Mouse (Mus musculus): Measurements from ENCODE around the gene Sdccag8. TPM values are rescaled to one million over a fixed set of nuclear protein-coding genes. Genes with fewer than 3 reads are reported as not detected.

Sdccag8 gene
- polyA plus RNA-seq, 1 experiment = 12.8 TPM

DNA sequence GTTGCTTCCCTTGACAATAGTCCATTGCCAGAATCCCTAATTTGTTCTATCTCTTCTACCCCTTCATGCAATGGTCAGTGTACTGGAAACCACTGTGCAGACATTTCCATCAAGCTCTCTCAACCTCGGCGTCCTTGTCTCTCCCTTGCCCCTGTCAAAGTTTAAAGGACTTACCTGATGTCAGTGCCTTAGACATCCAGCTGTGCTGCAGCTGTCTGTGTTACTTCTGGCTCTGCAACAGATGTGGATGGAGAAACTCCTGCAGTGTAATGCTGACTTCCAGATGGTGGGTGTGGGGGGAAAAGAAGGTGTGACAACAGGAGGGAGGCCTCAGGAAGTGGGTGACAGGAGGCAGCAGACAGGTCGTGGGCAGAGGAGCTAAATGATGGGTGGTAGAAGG lies 57.5 kb downstream of the Sdccag8 start:
- no peak for TF ChIP-seq CTCF (IDR thresholded peaks at IDR 0.05; ENCODE audit: borderline replicate concordance, insufficient read depth, low read depth, low read length)
- no peaks in the 10 kb centered on the region for H3K27me3 ChIP-seq (ENCODE audit: control insufficient read depth, insufficient read depth, low read length)
- H3K27ac ChIP-seq (ENCODE audit: insufficient read depth, low read length) = no peak overlapping the region
- no peak for DNase-seq
- H3K4me3 ChIP-seq (replicated peaks; ENCODE audit: insufficient read depth, low read depth, low read length) = no peak overlapping the region
- H3K4me1 ChIP-seq (ENCODE audit: control insufficient read depth, insufficient read depth, low read length) = no peaks in the 10 kb centered on the region
- 58% methylated on average over 3 of the region's 3 CpGs for WGBS

DNA sequence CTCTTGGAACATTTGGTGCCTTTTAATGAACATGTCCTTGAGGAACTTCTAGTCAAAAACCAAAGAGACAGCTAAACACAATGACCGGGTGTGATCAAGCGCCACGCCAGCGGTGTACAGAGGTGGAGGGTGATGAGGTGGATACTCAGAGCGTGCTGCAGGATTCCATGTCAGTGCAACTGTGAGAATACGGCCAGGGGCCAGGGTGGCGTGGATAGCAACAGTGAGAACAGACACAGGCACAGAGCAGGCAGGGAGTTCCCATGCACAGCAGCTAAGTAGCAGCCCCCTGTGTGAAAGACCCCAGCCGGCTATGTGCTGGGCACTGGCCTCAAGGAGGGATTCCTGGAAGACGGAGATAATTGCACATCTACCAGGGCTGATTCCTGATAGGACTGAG lies 59.0 kb downstream of the Sdccag8 start:
- TF ChIP-seq CTCF (IDR thresholded peaks at IDR 0.05; ENCODE audit: borderline replicate concordance, insufficient read depth, low read depth, low read length) (no peak), POLR2A (IDR thresholded peaks at IDR 0.05; ENCODE audit: borderline replicate concordance, insufficient read depth, low read length) (no peak)
- H3K27ac ChIP-seq (ENCODE audit: insufficient read depth, low read length) = no peak overlapping the region
- H3K27me3 ChIP-seq (ENCODE audit: control insufficient read depth, insufficient read depth, low read length) = no peaks in the 10 kb centered on the region
- H3K4me3 ChIP-seq (replicated peaks; ENCODE audit: insufficient read depth, low read depth, low read length) = no peak overlapping the region
- 88% methylated on average over 9 of the region's 9 CpGs for WGBS
- no peaks in the 10 kb centered on the region for H3K4me1 ChIP-seq (ENCODE audit: control insufficient read depth, insufficient read depth, low read length)
- no peak for DNase-seq

DNA sequence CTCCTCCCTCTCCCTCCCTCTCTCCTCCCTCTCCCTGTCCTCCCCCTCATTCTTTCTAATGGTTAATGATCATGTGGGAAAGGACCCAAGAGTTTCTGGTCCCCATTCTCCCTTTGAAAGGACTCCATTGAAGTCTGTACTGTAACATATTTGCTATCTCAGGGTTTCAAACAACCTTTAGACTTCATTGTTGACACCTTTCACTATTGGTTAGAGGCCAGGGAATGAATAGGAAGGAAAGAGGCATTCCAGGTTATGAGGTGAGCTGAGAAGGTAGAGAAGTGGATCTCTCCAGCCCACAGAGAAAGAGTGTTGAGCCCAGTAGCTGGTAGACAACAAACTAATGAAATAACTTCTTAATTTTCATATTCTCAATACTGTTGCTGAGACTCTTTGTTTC lies 59.7 kb downstream of the Sdccag8 start:
- H3K4me1 ChIP-seq (ENCODE audit: control insufficient read depth, insufficient read depth, low read length) = no peaks in the 10 kb centered on the region
- H3K4me3 ChIP-seq (replicated peaks; ENCODE audit: insufficient read depth, low read depth, low read length) = no peak overlapping the region
- no peak overlapping the region for H3K27ac ChIP-seq (ENCODE audit: insufficient read depth, low read length)
- DNase-seq = no peak
- no peaks in the 10 kb centered on the region for H3K27me3 ChIP-seq (ENCODE audit: control insufficient read depth, insufficient read depth, low read length)
- TF ChIP-seq CTCF (IDR thresholded peaks at IDR 0.05; ENCODE audit: borderline replicate concordance, insufficient read depth, low read depth, low read length) (no peak), POLR2A (IDR thresholded peaks at IDR 0.05; ENCODE audit: borderline replicate concordance, insufficient read depth, low read length) (no peak)

DNA sequence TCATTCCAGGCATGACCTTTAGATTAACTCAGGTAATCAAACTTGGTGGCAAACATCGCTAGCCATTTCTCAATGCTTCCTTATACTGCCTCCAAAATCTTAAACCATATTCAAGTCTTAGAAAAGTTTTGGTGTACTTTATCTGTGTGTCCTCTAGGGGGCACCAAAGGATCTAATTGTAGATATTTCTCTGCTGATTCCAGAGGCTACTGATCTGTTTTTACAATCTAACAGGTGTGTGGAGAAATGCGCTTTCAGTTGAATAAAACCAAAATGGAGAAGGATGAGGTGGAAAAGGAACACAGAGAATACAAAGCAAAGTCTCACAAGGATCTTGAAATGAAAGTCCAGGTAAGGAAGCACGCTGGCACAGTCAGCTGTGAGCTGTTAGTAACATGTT lies 63.3 kb downstream of the Sdccag8 start:
- DNase-seq = peak in 1 of 2 experiments; percentile 70
- TF ChIP-seq CTCF (IDR thresholded peaks at IDR 0.05; ENCODE audit: borderline replicate concordance, insufficient read depth, low read depth, low read length) = no peak
- TF ChIP-seq POLR2A (IDR thresholded peaks at IDR 0.05; ENCODE audit: borderline replicate concordance, insufficient read depth, low read length) = no peak
- WGBS = 36% methylated on average over 3 of the region's 3 CpGs

DNA sequence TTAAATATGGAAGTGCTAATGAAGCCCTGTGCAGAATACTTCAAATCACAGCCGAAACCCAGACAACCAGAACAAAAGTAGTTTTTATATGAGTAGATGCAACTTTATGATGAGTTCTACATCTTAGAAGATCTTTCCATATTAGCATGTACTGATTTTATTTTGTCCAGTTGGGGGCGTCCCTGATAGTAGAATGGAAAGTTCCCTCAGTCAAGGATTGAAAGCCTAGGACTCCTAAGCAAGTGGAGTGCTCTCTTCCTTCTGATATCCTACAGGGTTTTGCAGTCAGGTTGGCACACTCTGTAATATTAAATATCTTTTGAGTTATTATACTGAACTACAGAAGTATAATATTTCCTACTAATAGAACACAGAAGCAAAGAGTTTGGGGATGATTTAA lies 64.5 kb downstream of the Sdccag8 start:
- Histone ChIP-seq H3K4me1 (ENCODE audit: control insufficient read depth, insufficient read depth, low read length) (no peaks in the 10 kb centered on the region), H3K27ac (ENCODE audit: insufficient read depth, low read length) (no peak overlapping the region), H3K4me3 (replicated peaks; ENCODE audit: insufficient read depth, low read depth, low read length) (no peak overlapping the region), H3K27me3 (ENCODE audit: control insufficient read depth, insufficient read depth, low read length) (no peaks in the 10 kb centered on the region)
- DNase-seq = peak in 1 of 2 experiments; percentile 71
- no peak for TF ChIP-seq POLR2A (IDR thresholded peaks at IDR 0.05; ENCODE audit: borderline replicate concordance, insufficient read depth, low read length)
- TF ChIP-seq CTCF (IDR thresholded peaks at IDR 0.05; ENCODE audit: borderline replicate concordance, insufficient read depth, low read depth, low read length) = peak; percentile 57; the same call in 1 of the 2 replicates
- WGBS = 35% methylated on average over 2 of the region's 2 CpGs

More for the DNA sequence above, 63.3 kb downstream of the Sdccag8 start:
- no peaks in the 10 kb centered on the region for H3K27me3 ChIP-seq (ENCODE audit: control insufficient read depth, insufficient read depth, low read length)
- no peak overlapping the region for H3K4me3 ChIP-seq (replicated peaks; ENCODE audit: insufficient read depth, low read depth, low read length)
- no peaks in the 10 kb centered on the region for H3K4me1 ChIP-seq (ENCODE audit: control insufficient read depth, insufficient read depth, low read length)
- H3K27ac ChIP-seq (ENCODE audit: insufficient read depth, low read length) = no peak overlapping the region

DNA sequence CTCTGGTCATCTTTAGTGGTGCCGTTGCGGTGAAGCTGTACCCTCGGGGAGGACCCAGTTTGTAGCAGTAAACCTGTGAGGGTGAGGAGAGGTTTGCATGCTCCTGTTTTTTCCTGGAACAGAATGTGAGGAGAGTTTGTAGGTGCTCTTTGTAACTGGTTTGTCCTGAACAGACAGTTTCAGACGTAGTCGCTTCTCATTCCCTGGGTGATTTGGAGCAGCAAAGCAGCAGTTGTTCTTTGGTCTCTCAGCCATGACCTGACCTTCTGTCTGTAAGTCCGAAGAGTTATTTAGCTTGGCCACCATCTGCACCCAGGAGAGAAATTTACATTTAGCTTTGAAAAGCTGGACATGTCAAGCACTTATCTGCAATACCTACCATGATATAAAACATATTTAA lies 65.2 kb downstream of the Sdccag8 start:
- no peak for DNase-seq
- TF ChIP-seq CTCF (IDR thresholded peaks at IDR 0.05; ENCODE audit: borderline replicate concordance, insufficient read depth, low read depth, low read length) (no peak), POLR2A (IDR thresholded peaks at IDR 0.05; ENCODE audit: borderline replicate concordance, insufficient read depth, low read length) (no peak)
- Histone ChIP-seq H3K4me3 (replicated peaks; ENCODE audit: insufficient read depth, low read depth, low read length) (no peak overlapping the region), H3K27ac (ENCODE audit: insufficient read depth, low read length) (no peak overlapping the region), H3K4me1 (ENCODE audit: control insufficient read depth, insufficient read depth, low read length) (no peaks in the 10 kb centered on the region), H3K27me3 (ENCODE audit: control insufficient read depth, insufficient read depth, low read length) (no peaks in the 10 kb centered on the region)
- WGBS = 53% methylated on average over 6 of the region's 6 CpGs

DNA sequence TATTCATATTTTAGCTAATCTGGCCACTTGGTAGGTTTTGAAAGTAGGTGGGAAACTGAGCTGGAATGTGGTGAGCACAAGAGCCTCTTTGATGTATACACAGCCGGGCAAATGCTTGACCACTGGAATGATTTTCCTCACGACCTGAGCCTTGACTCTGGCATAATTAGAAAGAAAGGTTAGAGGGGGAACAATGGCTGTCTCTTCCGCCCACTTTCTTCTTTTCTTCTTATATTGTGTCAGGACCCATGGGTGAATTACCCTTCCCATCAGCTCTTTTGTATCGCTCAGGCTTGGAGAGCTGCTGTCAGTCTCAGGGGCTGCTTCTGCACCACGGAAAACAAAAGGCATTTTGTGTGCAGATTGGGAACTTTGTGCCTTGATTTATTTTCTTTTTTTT lies 65.6 kb downstream of the Sdccag8 start:
- no peak for TF ChIP-seq POLR2A (IDR thresholded peaks at IDR 0.05; ENCODE audit: borderline replicate concordance, insufficient read depth, low read length)
- TF ChIP-seq CTCF (IDR thresholded peaks at IDR 0.05; ENCODE audit: borderline replicate concordance, insufficient read depth, low read depth, low read length) = no peak
- Histone ChIP-seq H3K4me1 (ENCODE audit: control insufficient read depth, insufficient read depth, low read length) (no peaks in the 10 kb centered on the region), H3K27me3 (ENCODE audit: control insufficient read depth, insufficient read depth, low read length) (no peaks in the 10 kb centered on the region), H3K27ac (ENCODE audit: insufficient read depth, low read length) (no peak overlapping the region), H3K4me3 (replicated peaks; ENCODE audit: insufficient read depth, low read depth, low read length) (no peak overlapping the region)
- no peak for DNase-seq
- 76% methylated on average over 5 of the region's 5 CpGs for WGBS

DNA sequence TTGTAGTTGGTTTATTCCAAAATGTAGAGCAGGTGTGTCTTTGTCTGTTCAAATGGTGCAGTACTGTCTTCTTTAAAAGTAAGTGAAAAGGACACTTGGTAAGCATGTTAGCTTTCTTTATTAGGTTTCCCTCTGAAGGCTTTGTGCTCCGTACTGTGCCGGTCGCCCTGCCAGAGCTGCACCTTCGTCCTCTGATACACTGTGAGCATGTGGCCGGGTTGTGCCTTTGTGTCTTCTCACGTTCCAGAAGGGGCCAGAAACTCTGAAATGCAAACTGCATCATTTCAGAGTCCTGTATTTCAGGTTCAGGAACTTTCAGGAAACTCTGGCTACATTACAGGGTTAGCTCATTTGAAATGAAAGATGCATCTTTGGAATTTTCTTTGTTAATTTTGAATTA lies 66.5 kb downstream of the Sdccag8 start:
- Histone ChIP-seq H3K27ac (ENCODE audit: insufficient read depth, low read length) (no peak overlapping the region), H3K4me3 (replicated peaks; ENCODE audit: insufficient read depth, low read depth, low read length) (no peak overlapping the region), H3K27me3 (ENCODE audit: control insufficient read depth, insufficient read depth, low read length) (no peaks in the 10 kb centered on the region), H3K4me1 (ENCODE audit: control insufficient read depth, insufficient read depth, low read length) (no peaks in the 10 kb centered on the region)
- WGBS = 80% methylated on average over 6 of the region's 6 CpGs
- no peak for DNase-seq
- TF ChIP-seq POLR2A (IDR thresholded peaks at IDR 0.05; ENCODE audit: borderline replicate concordance, insufficient read depth, low read length) (no peak), CTCF (IDR thresholded peaks at IDR 0.05; ENCODE audit: borderline replicate concordance, insufficient read depth, low read depth, low read length) (no peak)

Measured in cerebellum, adult 2 months (tissue).